Mouse (Mus musculus) MN1 (cell line): ENCODE results near the gene Scamp4.

Source experiments
- DNase-seq: peaks from one replicate; pipeline ENCODE4 v3.0.0-alpha.2; 2016; ENCODE audit warnings: low spot score

The Scamp4 gene

DNA sequence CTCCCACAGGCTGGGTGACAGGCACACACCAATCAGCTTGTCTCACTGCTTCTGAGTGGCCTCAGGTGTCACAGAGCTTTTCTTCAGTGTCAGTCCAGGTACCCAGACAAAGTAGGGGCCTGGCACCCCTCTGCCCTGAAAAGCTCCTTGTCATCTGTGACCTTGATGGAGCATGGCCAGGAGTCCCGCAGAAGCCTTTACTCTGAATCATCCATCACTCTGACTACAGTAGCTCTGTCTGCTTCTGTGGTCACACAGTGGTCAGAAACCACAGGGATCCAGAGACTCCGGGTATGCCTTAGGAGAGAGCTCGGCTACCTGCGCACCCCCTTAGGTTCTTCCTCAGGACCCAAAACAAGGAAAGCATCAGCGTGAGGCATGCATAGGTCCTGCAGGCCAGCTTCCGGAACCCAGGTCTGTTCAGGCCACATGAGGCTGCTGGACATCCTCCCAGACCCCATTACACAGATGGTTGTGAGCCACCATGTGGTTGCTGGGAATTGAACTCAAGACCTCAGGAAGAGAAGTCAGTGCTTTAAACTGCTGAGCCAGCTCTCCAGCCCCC, 50.6 kb downstream of the Scamp4 start:
- DNase-seq, result no peak

DNA sequence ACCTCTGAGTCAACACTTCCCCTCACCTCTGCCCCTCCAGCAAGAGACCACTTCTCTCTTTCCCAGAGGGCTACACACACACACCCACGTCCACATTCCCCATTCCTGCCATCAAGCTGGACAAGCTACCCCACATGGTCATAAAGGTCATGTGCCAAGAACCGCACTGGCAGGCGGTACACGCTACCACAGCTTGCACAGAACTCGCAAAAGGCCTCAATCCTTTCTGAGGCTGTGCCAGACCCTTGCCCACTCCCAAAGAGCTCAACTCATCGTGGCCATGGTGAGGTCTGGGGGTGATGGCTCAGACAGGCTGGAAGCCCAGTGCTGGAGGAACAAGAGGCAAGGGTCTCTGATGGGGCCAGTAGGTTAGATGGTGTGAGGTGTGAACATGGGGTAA, 52.2 kb downstream of the Scamp4 start:
- no peak for DNase-seq

DNA sequence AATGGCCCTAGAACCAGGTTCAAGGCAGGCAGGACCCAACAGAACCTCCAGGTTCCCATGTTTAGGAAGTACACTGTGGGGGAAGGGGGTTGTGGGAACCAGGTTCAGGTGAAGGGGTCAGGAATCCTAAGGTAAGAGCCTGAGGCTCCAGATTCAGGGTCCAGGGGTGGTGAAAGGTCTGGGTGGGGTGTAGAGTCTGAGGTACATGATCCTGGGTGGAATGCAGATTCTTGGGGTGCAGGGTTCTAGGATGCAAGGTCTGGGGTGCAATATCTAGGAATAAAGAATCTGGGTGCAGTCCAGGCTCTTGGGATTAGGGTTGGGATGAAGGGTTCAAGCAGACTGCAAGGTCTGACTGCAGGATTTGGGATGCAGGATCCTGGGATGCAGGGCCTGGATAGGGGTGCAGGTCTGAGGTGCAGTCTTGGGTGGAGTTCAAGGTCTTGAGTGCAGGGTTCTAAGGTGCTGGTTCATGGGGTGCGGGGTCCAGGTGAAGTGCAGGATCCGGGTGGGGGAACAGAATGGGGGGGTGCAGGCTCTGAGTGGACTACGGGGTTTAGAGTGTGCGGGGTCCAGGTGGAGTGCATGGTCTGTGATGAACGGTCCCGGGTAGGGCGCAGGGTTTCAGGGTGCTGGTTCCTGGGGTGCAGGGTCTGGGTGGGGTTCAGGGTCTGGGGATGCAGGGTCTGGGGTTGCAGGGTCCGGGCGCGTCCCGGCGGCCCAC, 52.9 kb downstream of the Scamp4 start:
- DNase-seq, result no peak

DNA sequence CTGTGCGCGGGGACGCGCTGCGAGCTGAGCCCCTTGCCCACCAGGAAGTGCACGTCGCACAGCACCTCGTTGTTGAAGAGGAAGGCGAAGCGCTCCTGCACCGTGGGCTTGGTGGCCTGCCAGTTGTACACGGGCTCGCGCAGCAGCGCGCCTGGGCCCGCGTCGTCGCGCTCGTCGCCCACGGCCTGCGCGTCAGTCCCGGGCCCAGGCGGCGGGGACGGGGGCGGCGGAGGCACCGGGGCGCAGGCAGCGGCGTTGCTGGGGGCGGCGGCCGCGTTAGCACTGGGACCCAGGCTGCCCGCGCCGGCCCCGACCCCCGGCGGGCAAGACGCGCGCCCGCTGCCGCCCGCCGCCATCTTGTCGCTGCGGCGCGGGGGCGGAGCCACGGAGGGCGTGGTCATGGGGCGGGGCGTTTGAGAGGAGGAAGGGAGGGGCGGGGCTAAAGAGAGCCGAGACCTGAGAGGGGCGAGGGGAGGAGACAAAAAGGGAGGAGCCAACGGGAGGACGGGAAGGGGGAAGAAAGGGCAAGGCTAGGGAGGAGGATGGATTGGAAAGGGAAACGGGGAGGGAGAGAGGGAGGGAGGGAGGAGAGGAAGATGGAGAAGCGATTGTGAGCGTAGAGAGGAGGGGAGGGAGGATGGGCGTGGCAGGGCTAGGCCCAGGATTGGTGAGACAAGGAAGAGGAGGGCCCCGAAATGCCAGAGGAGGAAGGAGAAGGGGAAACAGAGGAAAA, 53.6 kb downstream of the Scamp4 start:
- peak; percentile 97 for DNase-seq

DNA sequence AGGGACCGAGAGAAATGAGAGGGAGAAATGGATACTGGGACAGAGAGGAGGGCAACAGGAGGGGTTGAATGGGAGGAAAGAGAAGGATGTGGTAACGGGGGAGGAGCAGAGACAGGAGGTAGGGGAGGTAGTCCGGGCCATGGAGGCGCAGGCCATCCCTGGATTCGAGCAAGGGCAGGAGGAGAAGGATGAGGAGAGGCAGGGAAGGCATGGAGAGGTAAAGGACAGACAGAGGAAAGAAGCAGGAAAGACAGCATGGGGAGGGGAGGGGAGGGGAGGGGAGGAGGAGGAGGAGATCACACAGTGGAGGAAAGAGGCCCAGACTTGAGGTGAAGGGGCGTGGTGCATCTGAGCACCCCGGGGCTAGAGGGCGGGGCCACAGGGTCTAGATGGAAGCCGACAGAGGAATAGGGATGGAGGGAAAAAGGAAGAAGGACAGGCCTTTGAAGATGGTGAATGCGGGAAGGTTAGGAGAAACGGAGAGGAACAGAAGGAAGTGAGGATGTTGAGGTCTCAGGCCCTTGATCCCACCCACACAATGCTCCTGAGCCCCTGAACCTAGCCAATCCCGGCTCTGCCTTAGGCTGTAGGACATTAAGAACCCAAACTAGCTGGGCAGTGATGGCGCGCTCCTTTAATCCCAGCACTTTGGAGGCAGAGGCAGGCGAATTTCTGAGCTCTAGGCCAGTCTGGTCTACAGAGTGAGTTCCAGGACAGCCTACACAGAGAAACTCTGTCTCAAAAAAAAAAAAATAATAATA, 54.4 kb downstream of the Scamp4 start, which contains the start of gene Btbd2:
Btbd2 (minus strand) TSS at position 209 of the 761 bp plus-strand sequence.
- peak; percentile 61 for DNase-seq

DNA sequence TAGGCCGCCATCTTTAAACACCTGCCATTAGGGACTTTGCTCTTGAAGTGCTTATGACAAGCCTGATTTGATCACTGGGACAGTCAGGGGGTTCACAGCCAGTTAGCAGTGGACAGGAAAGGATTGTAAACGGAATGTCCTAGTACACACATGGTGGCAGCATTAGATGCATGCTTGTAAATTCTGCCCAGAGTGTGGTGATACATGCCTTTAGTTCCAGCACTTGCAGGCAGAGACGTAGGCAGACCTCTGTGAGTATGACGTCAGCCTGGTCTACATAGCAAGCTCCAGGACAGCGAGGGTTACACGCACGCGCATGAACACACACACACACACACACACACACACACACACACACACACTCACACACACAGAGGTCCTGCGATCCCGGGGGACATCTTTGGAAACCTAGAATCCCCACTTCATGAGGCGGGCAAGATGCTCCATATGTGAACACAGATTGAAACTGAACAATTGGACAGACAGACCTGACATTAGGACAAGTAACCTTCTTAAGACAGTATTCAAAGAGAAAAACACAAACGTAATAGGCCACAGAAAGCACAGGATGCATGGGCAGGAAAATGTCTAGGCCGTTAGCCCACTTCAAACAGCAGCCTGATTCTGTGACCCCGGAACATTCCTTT, 55.6 kb downstream of the Scamp4 start:
- peak; percentile 69 for DNase-seq

DNA sequence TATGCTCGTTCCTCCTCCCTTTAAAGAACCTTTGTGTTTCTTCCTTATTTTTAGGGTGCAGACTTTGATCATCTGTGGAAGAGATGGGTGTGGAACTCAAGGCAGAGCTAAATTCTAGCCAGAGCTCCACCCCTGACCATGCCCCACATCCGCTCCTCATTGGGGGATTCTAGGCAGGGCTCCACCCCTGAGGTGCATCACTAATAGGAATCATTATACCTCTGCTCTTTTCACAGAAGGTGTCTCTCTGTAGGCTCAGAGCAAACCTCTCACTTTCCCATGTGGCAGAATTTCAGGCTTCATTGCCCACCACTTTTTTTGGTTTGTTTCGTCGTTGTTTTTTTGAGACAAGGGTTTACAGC, 56.1 kb downstream of the Scamp4 start:
- DNase-seq, result peak; percentile 60

DNA sequence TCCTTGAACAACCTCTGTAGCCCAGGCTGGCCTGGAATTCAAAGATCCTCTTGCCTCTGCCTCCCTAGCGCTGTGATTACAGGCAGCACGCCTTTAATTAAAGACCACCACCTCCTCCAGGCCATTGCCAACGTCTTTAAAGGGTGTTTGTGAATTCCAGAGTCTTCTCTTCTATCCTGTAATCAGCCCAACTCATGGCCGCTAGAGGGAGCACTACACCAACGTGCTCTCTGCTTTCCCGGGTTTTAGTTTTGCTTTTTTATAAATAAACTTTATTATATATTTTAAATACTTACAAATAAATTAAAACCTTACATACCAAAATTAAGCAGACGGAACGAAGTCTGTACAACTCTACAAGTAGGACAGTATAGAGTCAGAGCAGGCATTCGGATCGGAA, 56.5 kb downstream of the Scamp4 start:
- DNase-seq, result peak; percentile 77

DNA sequence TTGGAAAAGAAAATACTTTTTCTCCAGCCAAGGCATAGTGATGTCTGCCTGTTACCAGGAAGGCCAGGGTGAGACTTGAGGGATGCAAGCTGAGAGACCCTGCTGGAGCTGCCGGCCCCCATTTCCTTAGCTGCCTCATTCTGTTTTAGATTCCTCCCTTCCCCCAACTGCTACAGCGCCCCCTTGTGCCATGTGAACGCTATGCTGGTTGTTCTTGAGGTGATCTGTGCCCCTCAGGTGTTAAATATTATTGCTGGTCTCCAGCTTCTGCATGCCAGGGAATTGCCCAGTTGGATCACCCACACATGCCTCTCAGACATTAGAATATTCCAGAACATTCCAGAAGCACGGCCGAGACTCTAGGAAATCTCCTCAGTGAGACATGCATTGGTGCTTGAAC, 58.5 kb downstream of the Scamp4 start:
- DNase-seq, result no peak

DNA sequence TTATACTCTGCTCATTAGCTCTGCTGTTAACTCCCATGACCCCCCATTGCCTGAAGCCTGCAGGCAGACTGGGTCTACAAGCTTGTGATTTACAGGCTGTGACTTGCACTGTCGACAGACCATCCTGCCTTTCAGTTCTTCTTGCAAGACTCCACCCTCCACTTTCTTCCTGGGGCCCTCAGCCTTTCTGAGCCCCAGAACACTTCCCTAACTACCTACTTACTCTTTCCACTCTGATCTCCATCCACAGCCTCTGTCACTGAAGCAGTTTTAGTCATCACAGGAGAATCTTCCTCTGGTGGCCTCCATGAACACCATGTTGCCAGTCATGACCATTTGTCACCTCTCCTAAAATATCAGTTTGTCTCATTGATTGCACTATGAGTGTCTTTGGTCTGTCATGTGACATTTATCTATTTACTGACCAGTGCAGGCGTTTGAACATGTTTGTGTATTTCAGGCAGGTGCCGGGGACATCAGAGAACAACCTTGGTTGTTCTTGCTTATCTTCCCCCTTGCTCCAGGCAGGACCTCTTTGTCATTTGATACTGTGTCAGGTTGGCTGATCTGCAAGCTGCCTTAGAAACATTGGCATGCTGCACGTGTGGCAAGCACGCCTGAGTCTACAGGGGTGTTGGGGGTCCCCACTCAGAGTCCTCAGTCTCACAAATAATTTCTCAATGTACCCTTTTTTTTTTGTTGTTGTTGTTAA, 61.0 kb downstream of the Scamp4 start:
- DNase-seq, result no peak

DNA sequence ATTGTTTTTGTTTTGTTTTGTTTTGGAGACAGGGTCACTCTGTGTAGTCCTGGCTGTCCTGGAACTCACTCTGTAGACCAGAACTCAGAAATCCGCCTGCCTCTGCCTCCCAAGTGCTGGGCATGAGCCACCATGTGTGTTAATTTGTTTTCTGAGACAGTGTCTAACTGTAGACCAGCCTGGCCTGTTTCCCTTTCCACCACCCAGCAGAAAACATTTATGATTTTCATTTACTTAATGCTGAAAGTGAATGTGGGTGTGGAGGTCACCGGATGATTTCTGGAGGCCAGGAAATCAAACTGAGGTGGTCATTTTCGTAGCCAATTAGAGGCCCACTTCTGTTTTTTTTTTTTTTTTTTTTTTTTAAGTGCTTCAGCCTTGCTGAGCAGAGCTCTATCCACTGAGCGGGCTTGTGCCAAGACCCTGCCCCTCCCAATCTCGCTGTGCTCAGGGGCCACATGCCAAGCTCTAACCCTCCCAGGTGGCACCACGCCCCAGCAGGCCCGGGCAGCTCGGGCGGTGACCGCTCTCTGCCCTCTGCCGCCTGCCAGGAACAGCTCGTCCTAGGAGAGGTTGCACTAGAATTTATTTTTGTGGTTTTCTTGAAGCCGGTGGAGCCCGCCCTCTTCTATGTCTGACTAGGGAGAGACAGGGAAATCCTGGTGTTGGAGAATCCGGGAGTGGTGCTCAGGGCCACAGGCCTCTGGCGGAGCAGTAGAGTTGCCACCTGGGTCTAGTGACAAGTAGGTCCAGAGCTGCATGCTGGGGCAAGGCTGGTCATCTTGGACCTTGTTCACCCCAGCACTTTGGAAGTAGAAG, 61.7 kb downstream of the Scamp4 start:
- DNase-seq, result peak; percentile 87

DNA sequence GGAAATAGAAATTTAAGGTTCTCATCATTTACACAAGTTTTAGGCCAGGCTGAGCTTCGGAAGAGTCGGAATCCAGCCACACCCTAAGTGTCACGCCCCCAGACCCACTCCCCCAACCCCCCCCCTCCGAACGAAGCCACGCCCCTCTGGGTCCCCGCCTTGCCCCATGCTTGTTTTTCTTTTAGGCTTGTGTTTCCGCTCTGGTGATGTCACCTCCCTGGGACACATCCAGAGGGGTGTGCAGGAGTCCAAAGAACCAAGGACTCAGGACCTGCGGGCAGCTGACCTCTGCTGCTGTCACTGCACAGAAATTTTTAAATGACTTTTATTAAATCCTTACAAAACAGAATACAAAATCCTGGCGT, 62.3 kb downstream of the Scamp4 start:
- DNase-seq, result peak; percentile 71
